26 mouse cellular contexts compared by ENCODE assay signal in the genomic region with DNA sequence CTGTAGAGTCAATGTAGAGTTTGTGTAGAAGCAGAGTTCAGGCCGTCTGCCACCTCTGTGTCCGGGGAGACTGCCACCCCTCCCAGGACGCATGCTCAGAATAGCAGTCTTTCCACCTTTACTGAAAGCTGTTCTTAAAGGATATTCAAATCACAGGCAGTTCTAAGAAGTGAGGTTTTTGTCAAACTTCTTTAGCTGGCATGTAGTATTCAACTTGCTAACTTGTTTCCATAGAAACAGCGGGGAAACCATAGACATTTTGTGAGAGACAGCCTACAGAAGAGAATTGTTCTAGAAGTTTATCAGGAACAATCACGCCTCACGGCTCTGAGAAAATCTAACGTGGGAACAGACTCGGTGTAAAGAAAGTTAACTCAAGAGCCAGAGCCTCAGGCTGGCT. TPM values are rescaled to one million over a fixed set of nuclear protein-coding genes. Genes with fewer than 3 reads are reported as not detected.
DNase-seq lines count a peak whose midpoint lies in the region; ATAC-seq and TF ChIP-seq lines count a peak whose summit lies in the region.
"Had no signal": no experiment of that assay in that cellular context is flagged by ENCODE, and none has a peak within 500 bp of the region (broad histone marks: within the 10 kb centered on the region; RNA-seq: fewer than 3 reads in every experiment).

No protein-coding gene starts in this region.

- no peak for TF ChIP-seq CTCF in layer of hippocampus, adult 2 months (conservative IDR thresholded peaks at IDR 0.05)
- no peak for TF ChIP-seq CTCF in brain, embryonic 14.5 days (IDR thresholded peaks at IDR 0.05; ENCODE audit: borderline replicate concordance, extremely low read depth, insufficient read depth, insufficient read length)
- TF ChIP-seq CTCF in forebrain, postnatal 0 days (IDR thresholded peaks at IDR 0.05; ENCODE audit: low read depth): no peak

- no peak overlapping the region for H3K9ac ChIP-seq in forebrain, postnatal 0 days
- H3K9ac ChIP-seq: embryonic facial prominence, embryonic 15.5 days; limb, embryonic 13.5 days; liver, embryonic 15.5 days; midbrain, embryonic 12.5 days had no signal

- H3K27me3 ChIP-seq in forebrain, embryonic 10.5 days (ENCODE audit: poor library complexity, severe bottlenecking): no peaks in the 10 kb centered on the region
- no peaks in the 10 kb centered on the region for H3K27me3 ChIP-seq in forebrain, postnatal 0 days (ENCODE audit: insufficient read depth, low read length)
- H3K27me3 ChIP-seq in limb, embryonic 10.5 days (ENCODE audit: low read depth, poor library complexity, severe bottlenecking): no peaks in the 10 kb centered on the region
- H3K27me3 ChIP-seq: embryonic facial prominence, embryonic 15.5 days; limb, embryonic 13.5 days; liver, embryonic 15.5 days; midbrain, embryonic 12.5 days had no signal

- no peak overlapping the region for H3K4me2 ChIP-seq in forebrain, postnatal 0 days (ENCODE audit: low read depth)
- H3K4me2 ChIP-seq: embryonic facial prominence, embryonic 15.5 days; heart, embryonic 11.5 days; limb, embryonic 13.5 days; liver, embryonic 15.5 days; midbrain, embryonic 12.5 days had no signal

- peaks cover 10% of the 10 kb centered on the region for H3K4me1 ChIP-seq in forebrain, embryonic 10.5 days
- H3K4me1 ChIP-seq in forebrain, postnatal 0 days (ENCODE audit: insufficient read depth): no peaks in the 10 kb centered on the region
- no peaks in the 10 kb centered on the region for H3K4me1 ChIP-seq in limb, embryonic 10.5 days
- H3K4me1 ChIP-seq: embryonic facial prominence, embryonic 15.5 days; limb, embryonic 13.5 days; midbrain, embryonic 12.5 days had no signal

- H3K27ac ChIP-seq in layer of hippocampus, adult 2 months: peak overlapping the region; percentile 68
- 0 out of 2 replicates have a peak overlapping the region, but pooled peaks have one; percentile 4 for H3K27ac ChIP-seq in forebrain, embryonic 10.5 days
- no peak overlapping the region for H3K27ac ChIP-seq in forebrain, postnatal 0 days (ENCODE audit: low read depth, low read length)
- no peak overlapping the region for H3K27ac ChIP-seq in limb, embryonic 10.5 days
- H3K27ac ChIP-seq: embryonic facial prominence, embryonic 15.5 days; limb, embryonic 13.5 days; macrophage; midbrain, embryonic 12.5 days had no signal

- peaks cover 11% of the 10 kb centered on the region for H3K36me3 ChIP-seq in forebrain, embryonic 10.5 days (replicated peaks)
- H3K36me3 ChIP-seq in forebrain, postnatal 0 days (ENCODE audit: insufficient read depth): peaks cover 16% of the 10 kb centered on the region
- no peaks in the 10 kb centered on the region for H3K36me3 ChIP-seq in limb, embryonic 10.5 days
- H3K36me3 ChIP-seq: midbrain, embryonic 12.5 days had no signal

- WGBS in forebrain, embryonic 10.5 days: 74% methylated on average over 8 of the region's 8 CpGs
- 16% methylated on average over 8 of the region's 8 CpGs for WGBS in forebrain, postnatal 0 days
- 94% methylated on average over 8 of the region's 8 CpGs for WGBS in limb, embryonic 10.5 days

- no peak for TF ChIP-seq POLR2A in brain, embryonic 14.5 days (IDR thresholded peaks at IDR 0.05; ENCODE audit: borderline replicate concordance, extremely low read depth, insufficient read depth, insufficient read length, poor library complexity, severe bottlenecking)

- H3K9me3 ChIP-seq in forebrain, embryonic 10.5 days: no peaks in the 10 kb centered on the region
- no peaks in the 10 kb centered on the region for H3K9me3 ChIP-seq in forebrain, postnatal 0 days (ENCODE audit: low read length)
- no peaks in the 10 kb centered on the region for H3K9me3 ChIP-seq in limb, embryonic 10.5 days (replicated peaks)
- H3K9me3 ChIP-seq: embryonic facial prominence, embryonic 15.5 days; liver, embryonic 15.5 days had no signal

- peak; percentile 63 for ATAC-seq in forebrain, postnatal 0 days
- no peak for ATAC-seq in erythroblast, adult 5-6 weeks (replicated peaks; ENCODE audit: low FRiP score, poor library complexity, severe bottlenecking)

- H3K4me3 ChIP-seq in layer of hippocampus, adult 2 months: no peak overlapping the region
- no peak overlapping the region for H3K4me3 ChIP-seq in forebrain, embryonic 10.5 days
- H3K4me3 ChIP-seq in forebrain, postnatal 0 days (ENCODE audit: low read depth, low read length): no peak overlapping the region
- H3K4me3 ChIP-seq in limb, embryonic 10.5 days: no peak overlapping the region
- H3K4me3 ChIP-seq: embryonic facial prominence, embryonic 15.5 days; limb, embryonic 13.5 days; liver, embryonic 15.5 days; midbrain, embryonic 12.5 days had no signal

- DNase-seq in layer of hippocampus, adult 2 months (ENCODE audit: low spot score in 2 of 2): no peak
- no peak for DNase-seq in layer of hippocampus, postnatal 14 days (ENCODE audit: low spot score in 2 of 2)
- peak; percentile 76 for DNase-seq in brain, embryonic 14.5 days (ENCODE audit: low read depth)
- no peak for DNase-seq in forebrain, embryonic 10.5 days (ENCODE audit: extremely low spot score, low spot score)
- peak; percentile 17 for DNase-seq in forebrain, postnatal 0 days
- DNase-seq in limb, embryonic 10.5 days (ENCODE audit: low spot score): no peak
- DNase-seq in adrenal gland, adult 18-20 months (ENCODE audit: low spot score in 2 of 2): no peak
- DNase-seq: adrenal gland, adult 2 months; cerebellum, adult 11 months; cerebellum, postnatal 10 days; heart, postnatal 10 days; kidney, adult 9 months; kidney, postnatal 4 days; right cerebral cortex, postnatal 14 days; spleen, adult 18-20 months had no signal

RNA-seq across cellular contexts. Expression of a gene that starts 9.1 kb away (rescaled TPM):
- total RNA-seq in layer of hippocampus, adult 2 months (2021): 10 to 100 TPM; 74.1 to 79.1 TPM
- 10 to 100 TPM; 54.1 to 62.0 TPM for total RNA-seq in layer of hippocampus, postnatal 14 days (2021)
- 5.5 and 7.2 TPM in 2 replicates for polyA plus RNA-seq in brain, embryonic 14.5 days (2012; rRNA removed)
- 3.5 and 7.6 TPM in 2 replicates for polyA plus RNA-seq in forebrain, embryonic 10.5 days (2016; fragmentation: Nextera tagmentation; extraction: Ambion mirVana)
- 10.2 and 11.1 TPM in 2 replicates for total RNA-seq in forebrain, postnatal 0 days (2014; rRNA removed)
- polyA plus RNA-seq in forebrain, postnatal 0 days (2015; fragmentation: Nextera tagmentation; extraction: Ambion mirVana): 6.7 and 8.5 TPM in 2 replicates
- polyA plus RNA-seq in limb, embryonic 10.5 days (2016; fragmentation: Nextera tagmentation; extraction: Ambion mirVana): 3.8 and 4.3 TPM in 2 replicates
- total RNA-seq in adrenal gland, adult 18-20 months (2021): 10 to 100 TPM; 17.3 to 46.7 TPM
- 72.1 and 87.8 TPM in 2 replicates for total RNA-seq in erythroblast, adult 5-6 weeks (2015; ENCODE audit: low replicate concordance)
- 143 and 274 TPM in 2 replicates for total RNA-seq in erythroblast, adult 5-6 weeks (2017; ENCODE audit: low replicate concordance)

RNA-seq across cellular contexts. Expression of a gene that starts 9.1 kb away (rescaled TPM):
- total RNA-seq in layer of hippocampus, adult 2 months (2021): 100 to 1,000 TPM; 161 to 166 TPM
- 100 to 1,000 TPM; 122 to 133 TPM for total RNA-seq in layer of hippocampus, postnatal 14 days (2021)
- 78.3 and 87.5 TPM in 2 replicates for polyA plus RNA-seq in brain, embryonic 14.5 days (2012; rRNA removed)
- 23.3 and 25.4 TPM in 2 replicates for polyA plus RNA-seq in forebrain, embryonic 10.5 days (2016; fragmentation: Nextera tagmentation; extraction: Ambion mirVana)
- 59.8 and 81.3 TPM in 2 replicates for total RNA-seq in forebrain, postnatal 0 days (2014; rRNA removed)
- polyA plus RNA-seq in forebrain, postnatal 0 days (2015; fragmentation: Nextera tagmentation; extraction: Ambion mirVana): 88.3 and 118 TPM in 2 replicates
- polyA plus RNA-seq in limb, embryonic 10.5 days (2016; fragmentation: Nextera tagmentation; extraction: Ambion mirVana): 14.0 and 18.7 TPM in 2 replicates
- total RNA-seq in adrenal gland, adult 18-20 months (2021): 10 to 100 TPM; 14.7 to 16.9 TPM
- 96.6 and 108 TPM in 2 replicates for total RNA-seq in erythroblast, adult 5-6 weeks (2015; ENCODE audit: low replicate concordance)
- 155 and 168 TPM in 2 replicates for total RNA-seq in erythroblast, adult 5-6 weeks (2017; ENCODE audit: low replicate concordance)

RNA-seq across cellular contexts. Expression of a gene that starts 47.2 kb away (rescaled TPM):
- under 1 TPM in 1 of 2 experiments, not detected in 1; 0.47 TPM for total RNA-seq in layer of hippocampus, adult 2 months (2021)
- total RNA-seq in layer of hippocampus, postnatal 14 days (2021): under 1 TPM in 1 of 2 experiments, not detected in 1; 0.48 TPM
- polyA plus RNA-seq in brain, embryonic 14.5 days (2012; rRNA removed): 0.27 and 0.44 TPM in 2 replicates
- polyA plus RNA-seq in forebrain, embryonic 10.5 days (2016; fragmentation: Nextera tagmentation; extraction: Ambion mirVana): 0.16 TPM in 1 of 2 replicates, not detected in the other
- 0.19 and 0.31 TPM in 2 replicates for total RNA-seq in forebrain, postnatal 0 days (2014; rRNA removed)
- polyA plus RNA-seq in forebrain, postnatal 0 days (2015; fragmentation: Nextera tagmentation; extraction: Ambion mirVana): 0.34 and 0.46 TPM in 2 replicates
- polyA plus RNA-seq in limb, embryonic 10.5 days (2016; fragmentation: Nextera tagmentation; extraction: Ambion mirVana): 0.80 and 1.5 TPM in 2 replicates
- not detected for total RNA-seq in adrenal gland, adult 18-20 months (2021)
- not detected in 2 replicates for total RNA-seq in erythroblast, adult 5-6 weeks (2015; ENCODE audit: low replicate concordance)
- not detected in 2 replicates for total RNA-seq in erythroblast, adult 5-6 weeks (2017; ENCODE audit: low replicate concordance)
- total RNA-seq: adrenal gland, adult 2 months; gastrocnemius, adult 8-10 months; granulocyte monocyte progenitor cell, adult 5-6 weeks; layer of hippocampus, postnatal 25 days; left cerebral cortex, postnatal 10 days had no signal

Comparison
In these comparisons a context has a peak if more than half of its experiments do, and no peak if none do; other contexts are left out.
1. DNase-seq: peak in brain, embryonic 14.5 days (single experiment) and forebrain, postnatal 0 days (single experiment); none in layer of hippocampus, adult 2 months (0 of 2), layer of hippocampus, postnatal 14 days (0 of 2), forebrain, embryonic 10.5 days (single experiment), limb, embryonic 10.5 days (single experiment) and adrenal gland, adult 18-20 months (0 of 2).
2. H3K27ac ChIP-seq: peak in layer of hippocampus, adult 2 months (single experiment) and forebrain, embryonic 10.5 days (single experiment); none in forebrain, postnatal 0 days (single experiment) and limb, embryonic 10.5 days (single experiment).